Mouse (Mus musculus) hindbrain, embryonic 16.5 days (tissue): Measurements from ENCODE around the gene Clasp2. TPM values are rescaled to one million over a fixed set of nuclear protein-coding genes. Genes with fewer than 3 reads are reported as not detected.
"Not testable (repeated sequence)": the region's sequence is repeated elsewhere in the genome, so short reads cannot be mapped to it uniquely, and the experiment has no call there.

ENCODE experiments used
- ATAC-seq: fragments of 200-750 bp; cut with Nextera tagmentation; 2 replicates; pipeline ENCODE4 v1.8.0; 2017; ENCODE audit warnings: moderate TSS enrichment, moderate library complexity
- H3K27ac ChIP-seq: fragments of 300-500 bp; sonication (generic); 2 replicates; pipeline ENCODE4 v1.5.1; 2014; ENCODE audit warnings: low read depth, mild to moderate bottlenecking, control low read depth, low read length, moderate library complexity
- H3K27me3 ChIP-seq: fragments of 300-500 bp; sonication (generic); replicated peaks from 2 replicates; pipeline ENCODE4 v1.6.1; 2014; ENCODE audit warnings: low read length; ENCODE audit not compliant: control insufficient read depth, insufficient read depth
- H3K36me3 ChIP-seq: fragments of 300-500 bp; sonication (generic); 2 replicates; pipeline ENCODE4 v1.6.1; 2014; ENCODE audit warnings: mild to moderate bottlenecking, low read length, moderate library complexity, mixed read lengths; ENCODE audit not compliant: control insufficient read depth, insufficient read depth
- H3K4me1 ChIP-seq: fragments of 300-500 bp; sonication (generic); 2 replicates; pipeline ENCODE4 v1.6.1; 2014; ENCODE audit warnings: low read depth, low read length; ENCODE audit not compliant: control insufficient read depth, insufficient read depth
- H3K4me2 ChIP-seq: fragments of 300-500 bp; sonication (generic); 2 replicates; pipeline ENCODE4 v1.6.1; 2014; ENCODE audit warnings: mild to moderate bottlenecking, low read length, control low read depth, moderate library complexity
- H3K4me3 ChIP-seq: fragments of 300-500 bp; sonication (generic); 2 replicates; pipeline ENCODE4 v1.5.1; 2014; ENCODE audit warnings: mild to moderate bottlenecking, low read length, control low read depth, moderate library complexity
- H3K9ac ChIP-seq: fragments of 300-500 bp; sonication (generic); 2 replicates; pipeline ENCODE4 v1.6.1; 2014; ENCODE audit warnings: low read depth, mild to moderate bottlenecking, control low read depth, low read length, moderate library complexity
- H3K9me3 ChIP-seq: fragments of 300-500 bp; sonication (generic); 2 replicates; pipeline ENCODE4 v1.6.1; 2014; ENCODE audit warnings: mild to moderate bottlenecking, low read length, moderate library complexity; ENCODE audit not compliant: control insufficient read depth
- WGBS: fragments of 180-500 bp; shearing (Covaris S2); extraction: QIAGEN DNeasy Blood & Tissue Kit; methylation state at CpG from one replicate; pipeline ENCODE4 v1.1.7; 2014; 5-methylcytosine and 5-hydroxymethylcytosine counted together
- polyA plus RNA-seq: library from polyadenylated mRNA; unstranded; fragments of >200 nt; fragmentation: Nextera tagmentation; extraction: Ambion mirVana; gene quantifications from 2 replicates; pipeline ENCODE4 v1.2.1, GENCODE M21; 2015

Gene Clasp2
- polyA plus RNA-seq, 1 experiment from 2014 or later = 115 TPM

- WGBS = 85% methylated on average over 15 of the region's 15 CpGs
- Histone ChIP-seq H3K4me3 (no peak overlapping the region), H3K9ac (no peak overlapping the region), H3K4me1 (no peaks in the 10 kb centered on the region), H3K27ac (no peak overlapping the region), H3K36me3 (no peaks in the 10 kb centered on the region), H3K4me2 (no peak overlapping the region), H3K9me3 (no peaks in the 10 kb centered on the region), H3K27me3 (no peaks in the 10 kb centered on the region)
- ATAC-seq = no peak
Observed at GRCm38 (mm10) chr9:113724646-113725045, 16.6 kb upstream of the Clasp2 start.

GRCm38 (mm10) chr9:113725609-113726008, 15.7 kb upstream of the Clasp2 start:
- H3K27ac ChIP-seq, ATAC-seq, H3K9me3 ChIP-seq, H3K4me2 ChIP-seq, H3K4me3 ChIP-seq, H3K36me3 ChIP-seq, H3K4me1 ChIP-seq, H3K9ac ChIP-seq, H3K27me3 ChIP-seq: not testable (repeated sequence)
- WGBS = 83% methylated on average over 5 of the region's 5 CpGs

GRCm38 (mm10) chr9:113726131-113726530, 15.1 kb upstream of the Clasp2 start:
- no peaks in the 10 kb centered on the region for H3K36me3 ChIP-seq
- WGBS = 80% methylated on average over 3 of the region's 3 CpGs
- no peaks in the 10 kb centered on the region for H3K9me3 ChIP-seq
- no peaks in the 10 kb centered on the region for H3K27me3 ChIP-seq
- no peak overlapping the region for H3K4me3 ChIP-seq
- no peak overlapping the region for H3K9ac ChIP-seq
- no peak overlapping the region for H3K4me2 ChIP-seq
- no peak for ATAC-seq
- no peaks in the 10 kb centered on the region for H3K4me1 ChIP-seq
- no peak overlapping the region for H3K27ac ChIP-seq

- H3K4me2 ChIP-seq = no peak overlapping the region
- H3K36me3 ChIP-seq = no peaks in the 10 kb centered on the region
- H3K4me1 ChIP-seq = no peaks in the 10 kb centered on the region
- no peak overlapping the region for H3K9ac ChIP-seq
- H3K27ac ChIP-seq = no peak overlapping the region
- H3K27me3 ChIP-seq = no peaks in the 10 kb centered on the region
- no peaks in the 10 kb centered on the region for H3K9me3 ChIP-seq
- WGBS = 90% methylated on average over 18 of the region's 18 CpGs
- no peak for ATAC-seq
- H3K4me3 ChIP-seq = no peak overlapping the region
Observed at GRCm38 (mm10) chr9:113726991-113727680, 14.1 kb upstream of the Clasp2 start.

GRCm38 (mm10) chr9:113731540-113731939, 9.7 kb upstream of the Clasp2 start:
- H3K4me1 ChIP-seq = no peaks in the 10 kb centered on the region
- 80% methylated on average over 3 of the region's 3 CpGs for WGBS
- no peak for ATAC-seq

GRCm38 (mm10) chr9:113735920-113736319, 5.4 kb upstream of the Clasp2 start:
- ATAC-seq = no peak

More at GRCm38 (mm10) chr9:113731540-113731939, 9.7 kb upstream of the Clasp2 start:
- H3K36me3 ChIP-seq = no peaks in the 10 kb centered on the region
- no peak overlapping the region for H3K27ac ChIP-seq
- no peaks in the 10 kb centered on the region for H3K27me3 ChIP-seq
- H3K9me3 ChIP-seq = no peaks in the 10 kb centered on the region
- H3K4me2 ChIP-seq = no peak overlapping the region
- no peak overlapping the region for H3K4me3 ChIP-seq
- no peak overlapping the region for H3K9ac ChIP-seq

GRCm38 (mm10) chr9:113738021-113738420, 3.3 kb upstream of the Clasp2 start:
- H3K4me1 ChIP-seq = peaks cover 10% of the 10 kb centered on the region
- H3K27me3 ChIP-seq = no peaks in the 10 kb centered on the region
- no peak overlapping the region for H3K4me3 ChIP-seq
- 44% methylated on average over 9 of the region's 9 CpGs for WGBS
- ATAC-seq = no peak
- no peaks in the 10 kb centered on the region for H3K9me3 ChIP-seq
- H3K27ac ChIP-seq = no peak overlapping the region
- H3K4me2 ChIP-seq = no peak overlapping the region
- no peaks in the 10 kb centered on the region for H3K36me3 ChIP-seq
- no peak overlapping the region for H3K9ac ChIP-seq

More at GRCm38 (mm10) chr9:113735920-113736319, 5.4 kb upstream of the Clasp2 start:
- Histone ChIP-seq H3K4me2 (no peak overlapping the region), H3K9me3 (no peaks in the 10 kb centered on the region), H3K27ac (no peak overlapping the region), H3K27me3 (no peaks in the 10 kb centered on the region), H3K9ac (no peak overlapping the region), H3K4me3 (no peak overlapping the region), H3K4me1 (peaks cover 4% of the 10 kb centered on the region; the same call in 1 of the 2 replicates), H3K36me3 (no peaks in the 10 kb centered on the region)

- peaks cover 12% of the 10 kb centered on the region for H3K4me1 ChIP-seq
- no peak overlapping the region for H3K9ac ChIP-seq
- no peak overlapping the region for H3K27ac ChIP-seq
- no peak overlapping the region for H3K4me2 ChIP-seq
- no peaks in the 10 kb centered on the region for H3K27me3 ChIP-seq
- H3K9me3 ChIP-seq = no peaks in the 10 kb centered on the region
- no peaks in the 10 kb centered on the region for H3K36me3 ChIP-seq
- 84% methylated on average over 6 of the region's 6 CpGs for WGBS
- H3K4me3 ChIP-seq = no peak overlapping the region
- ATAC-seq = no peak
Observed at GRCm38 (mm10) chr9:113738941-113739340, 2.3 kb upstream of the Clasp2 start.

- WGBS = under 1% methylated on average over 58 of the region's 64 CpGs
- Histone ChIP-seq H3K9ac (peak overlapping the region; percentile 67), H3K36me3 (no peaks in the 10 kb centered on the region)
Observed at GRCm38 (mm10) chr9:113741637-113742137, 414 bp downstream of the Clasp2 start.

More at GRCm38 (mm10) chr9:113741637-113742137, 414 bp downstream of the Clasp2 start:
- Histone ChIP-seq H3K4me1 (peaks cover 12% of the 10 kb centered on the region), H3K4me3 (peak overlapping the region; percentile 97), H3K27me3 (no peaks in the 10 kb centered on the region), H3K9me3 (no peaks in the 10 kb centered on the region), H3K27ac (peak overlapping the region; percentile 58), H3K4me2 (peak overlapping the region; percentile 83)
- ATAC-seq = peak; percentile 86
